Mouse (Mus musculus) E14TG2a.4 (cell line): ENCODE results near the gene Trip12.

Experiments
- CTCF ChIP-seq: conservative IDR thresholded peaks from 2 replicates; pipeline ENCODE4 v1.5.1; 2014; ENCODE audit warnings: low read length
- POU5F1 ChIP-seq: IDR thresholded peaks from 2 replicates; pipeline ENCODE4 v1.6.1; 2014; ENCODE audit warnings: low read length, borderline replicate concordance

DNA sequence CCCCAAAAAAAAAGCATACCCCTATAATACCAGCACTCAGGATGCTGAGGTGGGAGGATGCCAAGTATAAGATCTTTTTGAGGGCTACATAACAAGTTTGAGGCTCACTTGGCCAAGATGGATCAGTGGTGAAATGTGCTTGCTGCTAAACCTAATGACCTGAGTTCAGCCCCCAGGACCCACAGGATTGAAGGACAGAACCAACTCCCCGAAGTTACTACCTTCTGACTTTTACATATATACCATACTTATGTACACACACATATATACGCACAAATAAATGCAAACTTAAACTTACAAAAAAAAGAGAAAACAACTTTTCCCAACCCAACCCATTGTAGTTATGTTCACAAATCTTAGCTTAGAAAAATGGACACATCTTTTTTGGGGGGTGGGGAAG lies 3.0 kb upstream of the Trip12 start:
- no peak for TF ChIP-seq CTCF
- no peak for TF ChIP-seq POU5F1
